Mouse (Mus musculus) 416B (cell line): ENCODE measurements at regions not wholly inside any gene's neighbourhood (a gene's known extent, or its start where the extent isn't known, plus 50 kb on each side); places are given as distances from the start of the nearest gene placed in this dataset.
A peak's percentile ranks its signal among the peaks of the same experiment; 100 is the strongest.

Experiments
- DNase-seq: peaks from one replicate; pipeline ENCODE4 v3.0.0; 2011; ENCODE audit warnings: low read depth

GRCm38 (mm10) chr11:33061570-33061969 lies 85.6 kb downstream of the Fgf18 start:
- DNase-seq = no peak

GRCm38 (mm10) chr11:33060352-33060751 lies 86.8 kb downstream of the Fgf18 start:
- no peak for DNase-seq

GRCm38 (mm10) chr11:33050216-33050615 lies 97.0 kb downstream of the Fgf18 start:
- DNase-seq = no peak

- no peak for DNase-seq
Observed at GRCm38 (mm10) chr11:33039854-33040792, 107.1 kb downstream of the Fgf18 start.

GRCm38 (mm10) chr11:33036367-33036766 lies 110.8 kb downstream of the Fgf18 start:
- DNase-seq = no peak

- DNase-seq = peak; percentile 31
Observed at GRCm38 (mm10) chr11:33028920-33029319, 118.3 kb downstream of the Fgf18 start.

- no peak for DNase-seq
Observed at GRCm38 (mm10) chr11:33027121-33027520, 120.1 kb downstream of the Fgf18 start.

- DNase-seq = no peak
Observed at GRCm38 (mm10) chr11:33013229-33014185, 133.7 kb downstream of the Fgf18 start.

- no peak for DNase-seq
Observed at GRCm38 (mm10) chr11:33012384-33013160, 134.6 kb downstream of the Fgf18 start.

- DNase-seq = no peak
Observed at GRCm38 (mm10) chr11:33008611-33009010, 138.6 kb downstream of the Fgf18 start.

- no peak for DNase-seq
Observed at GRCm38 (mm10) chr11:33007826-33008530, 139.2 kb downstream of the Fgf18 start.

- DNase-seq = no peak
Observed at GRCm38 (mm10) chr11:33007366-33007765, 139.8 kb downstream of the Fgf18 start.

GRCm38 (mm10) chr11:33005183-33005582 lies 142.0 kb downstream of the Fgf18 start:
- DNase-seq = no peak

GRCm38 (mm10) chr11:33004603-33005002 lies 142.6 kb downstream of the Fgf18 start:
- DNase-seq = no peak

- DNase-seq = no peak
Observed at GRCm38 (mm10) chr11:32999684-33000255, 147.4 kb downstream of the Fgf18 start.

- DNase-seq = no peak
Observed at GRCm38 (mm10) chr11:32998687-32999605, 148.3 kb downstream of the Fgf18 start.

- no peak for DNase-seq
Observed at GRCm38 (mm10) chr11:32994391-32994790, 152.8 kb downstream of the Fgf18 start.

- no peak for DNase-seq
Observed at GRCm38 (mm10) chr11:32993439-32993838, 153.8 kb downstream of the Fgf18 start.

- no peak for DNase-seq
Observed at GRCm38 (mm10) chr11:32991036-32991616, 156.1 kb downstream of the Fgf18 start.
